Mouse (Mus musculus) kidney, adult 9 months (tissue): ENCODE data around the gene Map3k5.
A peak's percentile ranks its signal among the peaks of the same experiment; 100 is the strongest.

ENCODE experiments used
- DNase-seq: peaks from one replicate; pipeline ENCODE4 v3.0.0; 2022

Gene Map3k5

GRCm38 (mm10) chr10:20060320-20060970, 126.2 kb downstream of the Map3k5 start:
- DNase-seq = no peak

- peak; percentile 64 for DNase-seq
Measured at GRCm38 (mm10) chr10:20064556-20065207, 130.4 kb downstream of the Map3k5 start.

- DNase-seq = peak; percentile 54
Measured at GRCm38 (mm10) chr10:20066069-20066665, 131.9 kb downstream of the Map3k5 start.

- DNase-seq = no peak
Measured at GRCm38 (mm10) chr10:20069771-20070460, 135.6 kb downstream of the Map3k5 start.

GRCm38 (mm10) chr10:20070576-20071109, 136.4 kb downstream of the Map3k5 start:
- DNase-seq = peak; percentile 65

GRCm38 (mm10) chr10:20071716-20072115, 137.4 kb downstream of the Map3k5 start:
- DNase-seq = no peak

- peak; percentile 91 for DNase-seq
Measured at GRCm38 (mm10) chr10:20073236-20073893, 139.1 kb downstream of the Map3k5 start.

GRCm38 (mm10) chr10:20076541-20077469, 142.5 kb downstream of the Map3k5 start:
- no peak for DNase-seq

GRCm38 (mm10) chr10:20078350-20078749, 144.1 kb downstream of the Map3k5 start:
- peak; percentile 77 for DNase-seq

- no peak for DNase-seq
Measured at GRCm38 (mm10) chr10:20087841-20088240, 153.6 kb downstream of the Map3k5 start.

GRCm38 (mm10) chr10:20089026-20089425, 154.8 kb downstream of the Map3k5 start:
- DNase-seq = no peak

- DNase-seq = no peak
Measured at GRCm38 (mm10) chr10:20090171-20090570, 155.9 kb downstream of the Map3k5 start.

- DNase-seq = no peak
Measured at GRCm38 (mm10) chr10:20091416-20091815, 157.1 kb downstream of the Map3k5 start.

- DNase-seq = no peak
Measured at GRCm38 (mm10) chr10:20092371-20092770, 158.1 kb downstream of the Map3k5 start.

GRCm38 (mm10) chr10:20101456-20101855, 167.2 kb downstream of the Map3k5 start:
- DNase-seq = no peak

GRCm38 (mm10) chr10:20104271-20104931, 170.1 kb downstream of the Map3k5 start:
- peak; percentile 76 for DNase-seq

GRCm38 (mm10) chr10:20105575-20105974, 171.3 kb downstream of the Map3k5 start:
- no peak for DNase-seq

GRCm38 (mm10) chr10:20107031-20107430, 172.8 kb downstream of the Map3k5 start:
- DNase-seq = no peak

GRCm38 (mm10) chr10:20111508-20111907, 177.2 kb downstream of the Map3k5 start:
- DNase-seq = no peak

- no peak for DNase-seq
Measured at GRCm38 (mm10) chr10:20112026-20112973, 178.0 kb downstream of the Map3k5 start.
